Mouse (Mus musculus): ENCODE data around the gene Naa35.

- TF ChIP-seq CTCF (conservative IDR thresholded peaks at IDR 0.05; ENCODE audit: low read length), result no peak
- no peak for TF ChIP-seq POU5F1 (IDR thresholded peaks at IDR 0.05; ENCODE audit: borderline replicate concordance, low read length)
These were observed 20.1 kb upstream of the Naa35 start for GRCm38 (mm10) chr13:59564923-59565322.
